Mouse (Mus musculus) stomach, postnatal 0 days (tissue): ENCODE measurements around the gene Adgrf5. TPM values are rescaled to one million over a fixed set of nuclear protein-coding genes. Genes with fewer than 3 reads are reported as not detected.
A peak's percentile ranks its signal among the peaks of the same experiment; 100 is the strongest.

Source experiments
- ATAC-seq: fragments of 200-750 bp; cut with Nextera tagmentation; 2 replicates; pipeline ENCODE4 v1.8.0; 2017; ENCODE audit not compliant: low FRiP score, low TSS enrichment
- DNase-seq: peaks from one replicate; pipeline ENCODE4 v3.0.0-alpha.2; 2016; ENCODE audit warnings: low spot score
- H3K27ac ChIP-seq: fragments of 300-500 bp; sonication (generic); replicated peaks from 2 replicates; pipeline ENCODE4 v1.5.1; 2014; ENCODE audit warnings: mild to moderate bottlenecking, control low read depth
- H3K27me3 ChIP-seq: fragments of 300-500 bp; sonication (generic); 2 replicates; pipeline ENCODE4 v1.6.1; 2014; ENCODE audit warnings: low read length; ENCODE audit not compliant: control insufficient read depth, insufficient read depth
- H3K36me3 ChIP-seq: fragments of 300-500 bp; sonication (generic); 2 replicates; pipeline ENCODE4 v1.6.1; 2014; ENCODE audit warnings: low read length, mixed read lengths; ENCODE audit not compliant: control insufficient read depth, insufficient read depth
- H3K4me1 ChIP-seq: fragments of 300-500 bp; sonication (generic); replicated peaks from 2 replicates; pipeline ENCODE4 v1.6.1; 2014; ENCODE audit warnings: antibody characterized with exemption; ENCODE audit not compliant: control insufficient read depth, insufficient read depth
- H3K4me2 ChIP-seq: fragments of 300-500 bp; sonication (generic); replicated peaks from 2 replicates; pipeline ENCODE4 v1.6.1; 2014; ENCODE audit warnings: low read depth, mild to moderate bottlenecking, control low read depth, moderate library complexity
- H3K4me3 ChIP-seq: fragments of 300-500 bp; sonication (generic); 2 replicates; pipeline ENCODE4 v1.5.1; 2014; ENCODE audit warnings: low read depth, low read length, control low read depth
- H3K9ac ChIP-seq: fragments of 300-500 bp; sonication (generic); 2 replicates; pipeline ENCODE4 v1.6.1; 2014; ENCODE audit warnings: mild to moderate bottlenecking, low read length, control low read depth, mixed read lengths
- H3K9me3 ChIP-seq: fragments of 300-500 bp; sonication (generic); 2 replicates; pipeline ENCODE4 v1.6.1; 2016; ENCODE audit warnings: low read length; ENCODE audit not compliant: control insufficient read depth
- CTCF ChIP-seq: IDR thresholded peaks from 2 replicates; pipeline ENCODE4 v1.5.1; 2016; ENCODE audit warnings: antibody characterized with exemption, low read depth, mild to moderate bottlenecking, moderate library complexity
- EP300 ChIP-seq: optimal IDR thresholded peaks from 2 replicates; pipeline ENCODE3; 2016; ENCODE audit warnings: antibody characterized with exemption
- WGBS: fragments of 180-500 bp; shearing (Covaris S2); extraction: QIAGEN DNeasy Blood & Tissue Kit; methylation state at CpG from one replicate; pipeline ENCODE4 v1.1.7; 2014; 5-methylcytosine and 5-hydroxymethylcytosine counted together
- polyA plus RNA-seq: library from polyadenylated mRNA; unstranded; fragments of >200 nt; fragmentation: Nextera tagmentation; extraction: Ambion mirVana; gene quantifications from 2 replicates; pipeline ENCODE4 v1.2.1, GENCODE M21; 2015

Gene Adgrf5
- polyA plus RNA-seq, 1 experiment from 2014 or later: 3.6 TPM

GRCm38 (mm10) chr17:43434485-43434884 is 74.2 kb downstream of the Adgrf5 start:
- Histone ChIP-seq H3K4me3 (no peak overlapping the region), H3K36me3 (no peaks in the 10 kb centered on the region), H3K4me1 (no peaks in the 10 kb centered on the region), H3K9ac (no peak overlapping the region), H3K27me3 (no peaks in the 10 kb centered on the region), H3K4me2 (no peak overlapping the region), H3K27ac (no peak overlapping the region), H3K9me3 (no peaks in the 10 kb centered on the region)
- no peak for DNase-seq
- no peak for TF ChIP-seq EP300
- TF ChIP-seq CTCF: no peak
- 74% methylated on average over 8 of the region's 8 CpGs for WGBS
- ATAC-seq: no peak

DNA sequence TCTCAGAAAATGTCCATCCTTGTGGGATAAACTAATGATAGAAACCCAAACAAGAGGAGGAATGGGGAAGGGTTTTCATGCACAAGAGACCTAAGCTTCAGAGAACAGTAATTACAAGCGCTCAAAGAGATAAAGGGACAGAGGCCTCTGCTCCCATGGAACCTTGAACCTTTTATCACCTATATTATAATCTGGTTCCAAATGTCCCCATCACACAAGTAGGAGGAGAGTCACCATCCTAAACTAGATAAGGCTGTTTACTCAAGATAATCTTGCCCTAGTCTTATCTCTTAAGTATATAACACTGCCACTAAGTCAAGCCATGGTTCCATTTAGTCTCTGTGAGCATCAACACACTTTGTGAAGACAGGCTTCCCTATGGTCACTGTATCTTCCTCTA is 91.0 kb downstream of the Adgrf5 start:
- no peak for DNase-seq
- Histone ChIP-seq H3K9me3 (no peaks in the 10 kb centered on the region), H3K4me2 (no peak overlapping the region), H3K4me1 (no peaks in the 10 kb centered on the region), H3K36me3 (no peaks in the 10 kb centered on the region), H3K27ac (no peak overlapping the region), H3K4me3 (no peak overlapping the region), H3K27me3 (no peaks in the 10 kb centered on the region), H3K9ac (no peak overlapping the region)
- ATAC-seq: no peak
- WGBS: 58% methylated on average over 1 of the region's 1 CpGs
- TF ChIP-seq EP300 (no peak), CTCF (no peak)

GRCm38 (mm10) chr17:43458598-43458997 is 98.3 kb downstream of the Adgrf5 start:
- no peak overlapping the region for H3K4me3 ChIP-seq
- no peak overlapping the region for H3K27ac ChIP-seq
- no peaks in the 10 kb centered on the region for H3K9me3 ChIP-seq
- no peaks in the 10 kb centered on the region for H3K4me1 ChIP-seq
- DNase-seq: peak; percentile 79
- no peaks in the 10 kb centered on the region for H3K36me3 ChIP-seq
- ATAC-seq: peak; percentile 56; the same call in 1 of the 2 replicates
- 9% methylated on average over 9 of the region's 9 CpGs for WGBS
- no peak overlapping the region for H3K4me2 ChIP-seq
- H3K27me3 ChIP-seq: no peaks in the 10 kb centered on the region
- TF ChIP-seq EP300 (no peak), CTCF (peak; percentile 87)
- no peak overlapping the region for H3K9ac ChIP-seq

DNA sequence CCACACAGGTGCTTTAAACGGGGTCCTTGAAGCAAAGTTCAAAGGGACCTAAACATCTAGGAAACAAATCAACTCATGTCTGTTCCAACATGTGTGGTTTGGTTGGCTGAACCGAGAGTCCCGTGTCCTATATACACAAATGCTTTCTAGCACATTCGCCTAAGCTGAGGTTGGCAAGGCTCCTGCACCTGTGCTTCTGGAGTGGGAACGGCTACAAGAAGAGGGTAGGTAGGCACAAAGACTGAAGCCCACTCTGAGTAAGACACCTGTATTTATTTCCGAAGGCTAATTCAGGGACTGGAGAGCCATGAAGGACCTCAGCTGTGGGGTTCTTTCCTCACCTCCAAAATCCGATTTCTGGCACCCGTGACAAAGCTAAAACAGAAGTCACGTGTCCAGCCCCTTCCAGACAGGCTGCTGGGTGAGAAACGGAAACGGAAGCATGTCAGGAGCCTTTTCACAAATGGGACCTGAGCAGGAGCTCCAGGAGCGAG is 99.5 kb downstream of the Adgrf5 start:
- H3K9ac ChIP-seq: no peak overlapping the region
- no peak overlapping the region for H3K4me2 ChIP-seq
- H3K27ac ChIP-seq: no peak overlapping the region
- no peaks in the 10 kb centered on the region for H3K36me3 ChIP-seq
- H3K4me3 ChIP-seq: no peak overlapping the region
- no peaks in the 10 kb centered on the region for H3K27me3 ChIP-seq
- no peaks in the 10 kb centered on the region for H3K4me1 ChIP-seq
- ATAC-seq (no peak), DNase-seq (no peak)
- WGBS: 64% methylated on average over 12 of the region's 12 CpGs
- TF ChIP-seq EP300: no peak
- no peak for TF ChIP-seq CTCF
- no peaks in the 10 kb centered on the region for H3K9me3 ChIP-seq

- ATAC-seq: peak; percentile 73; the same call in 1 of the 2 replicates
- peak; percentile 70 for DNase-seq
- H3K27ac ChIP-seq: no peak overlapping the region
- no peaks in the 10 kb centered on the region for H3K9me3 ChIP-seq
- no peaks in the 10 kb centered on the region for H3K36me3 ChIP-seq
- peak; percentile 96 for TF ChIP-seq CTCF
- TF ChIP-seq EP300: no peak
- no peaks in the 10 kb centered on the region for H3K4me1 ChIP-seq
- no peak overlapping the region for H3K9ac ChIP-seq
- H3K4me2 ChIP-seq: no peak overlapping the region; the same call in 1 of the 2 replicates
- 28% methylated on average over 19 of the region's 19 CpGs for WGBS
- H3K4me3 ChIP-seq: no peak overlapping the region
- H3K27me3 ChIP-seq: no peaks in the 10 kb centered on the region
These were observed 100.3 kb downstream of the Adgrf5 start for GRCm38 (mm10) chr17:43460245-43461181.

- Histone ChIP-seq H3K9me3 (no peaks in the 10 kb centered on the region), H3K27ac (no peak overlapping the region), H3K4me2 (no peak overlapping the region), H3K4me3 (no peak overlapping the region), H3K9ac (no peak overlapping the region), H3K4me1 (no peaks in the 10 kb centered on the region), H3K27me3 (no peaks in the 10 kb centered on the region), H3K36me3 (no peaks in the 10 kb centered on the region)
- TF ChIP-seq EP300: no peak
- no peak for TF ChIP-seq CTCF
- WGBS: 27% methylated on average over 3 of the region's 3 CpGs
- ATAC-seq (no peak), DNase-seq (no peak)
These were observed 109.8 kb downstream of the Adgrf5 start for GRCm38 (mm10) chr17:43470039-43470438.
